Mouse (Mus musculus) CH12.LX (cell line): ENCODE measurements at regions not wholly inside any gene's neighbourhood (a gene's known extent, or its start where the extent isn't known, plus 50 kb on each side); places are given as distances from the start of the nearest gene placed in this dataset.

Experiments
- DNase-seq: peaks from one replicate; pipeline ENCODE4 v3.0.0-alpha.2; 2013; ENCODE audit errors: extremely low read depth
- H3K27ac ChIP-seq: 2 replicates; pipeline ENCODE4 v1.5.1; 2012; ENCODE audit warnings: low read depth, mild to moderate bottlenecking, control low read depth, moderate library complexity; ENCODE audit not compliant: insufficient read depth
- H3K27me3 ChIP-seq: replicated peaks from 2 replicates; pipeline ENCODE3; 2012; ENCODE audit warnings: inconsistent platforms
- H3K36me3 ChIP-seq, 2 experiments: replicated peaks in 1 of 2; 2 replicates each; pipeline versions ENCODE3 to v1.6.1; 2012; ENCODE audit warnings: inconsistent platforms in 1 of 2, low read length in 1 of 2, mild to moderate bottlenecking in 1 of 2, mixed read lengths in 1 of 2, moderate library complexity in 1 of 2; ENCODE audit not compliant: control insufficient read depth in 1 of 2, insufficient read depth in 1 of 2
- H3K4me1 ChIP-seq, 2 experiments: 2 replicates each; pipeline ENCODE4 v1.6.1; 2012; ENCODE audit warnings: inconsistent platforms in 1 of 2, moderate library complexity in 1 of 2; ENCODE audit not compliant: insufficient read depth in 2 of 2, control insufficient read depth in 1 of 2
- H3K4me2 ChIP-seq: 2 replicates; pipeline ENCODE4 v1.6.1; 2012; ENCODE audit warnings: low read depth, mild to moderate bottlenecking, control low read depth; ENCODE audit not compliant: poor library complexity, insufficient read depth, severe bottlenecking
- H3K4me3 ChIP-seq, 3 experiments: fragments of 150-350 bp in 1 of 3; sonication (generic) in 1 of 3; replicated peaks in 1 of 3; 2 replicates each; pipeline versions ENCODE3 to v1.5.1; 2011 to 2012; ENCODE audit warnings: low read depth in 2 of 3, low read length in 2 of 3, mild to moderate bottlenecking in 2 of 3, moderate library complexity in 2 of 3, control low read depth in 1 of 3, improper control_type of control experiment in 1 of 3, inconsistent platforms in 1 of 3, mixed read lengths in 1 of 3; ENCODE audit not compliant: poor library complexity in 1 of 3
- H3K79me2 ChIP-seq: replicated peaks from 2 replicates; pipeline ENCODE4 v1.6.1; 2012; ENCODE audit warnings: mild to moderate bottlenecking, moderate library complexity; ENCODE audit not compliant: control insufficient read depth, poor library complexity, insufficient read depth, severe bottlenecking; ENCODE audit errors: extremely low read depth
- H3K9ac ChIP-seq: 2 replicates; pipeline ENCODE4 v1.6.1; 2012; ENCODE audit warnings: low read depth, mild to moderate bottlenecking, control low read depth, moderate library complexity; ENCODE audit not compliant: insufficient read depth
- H3K9me3 ChIP-seq: replicated peaks from 2 replicates; pipeline ENCODE3; 2012; ENCODE audit warnings: low read length, inconsistent platforms, mixed read lengths
- CHD1 ChIP-seq: IDR thresholded peaks from 2 replicates; pipeline ENCODE4 v1.6.1; 2012; ENCODE audit warnings: low read depth, low read length, improper control_type of control experiment, inconsistent platforms
- E2F4 ChIP-seq: IDR thresholded peaks from 2 replicates; pipeline ENCODE4 v1.6.1; 2011; ENCODE audit warnings: low read depth, low read length, improper control_type of control experiment; ENCODE audit not compliant: insufficient replicate concordance
- EP300 ChIP-seq: IDR thresholded peaks from 2 replicates; pipeline ENCODE4 v1.6.1; 2011; ENCODE audit warnings: low read length, improper control_type of control experiment
- GABPA ChIP-seq: IDR thresholded peaks from 2 replicates; pipeline ENCODE4 v1.6.1; 2012; ENCODE audit warnings: low read depth, low read length, improper control_type of control experiment, inconsistent platforms; ENCODE audit not compliant: insufficient replicate concordance
- IRF4 ChIP-seq: IDR thresholded peaks from 2 replicates; pipeline ENCODE4 v1.6.1; 2014; ENCODE audit warnings: low read depth, mild to moderate bottlenecking, inconsistent platforms, low read length, improper control_type of control experiment
- JUND ChIP-seq: conservative IDR thresholded peaks from 2 replicates; pipeline ENCODE4 v1.6.1; 2011; ENCODE audit warnings: low read depth, low read length, improper control_type of control experiment
- MAFK ChIP-seq: IDR thresholded peaks from 2 replicates; pipeline ENCODE4 v1.6.1; 2011; ENCODE audit warnings: low read length, improper control_type of control experiment; ENCODE audit not compliant: insufficient replicate concordance
- MEF2A ChIP-seq: IDR thresholded peaks from 2 replicates; pipeline ENCODE4 v1.6.1; 2014; ENCODE audit warnings: low read depth, mild to moderate bottlenecking, inconsistent platforms, low read length, improper control_type of control experiment, borderline replicate concordance
- MXI1 ChIP-seq: IDR thresholded peaks from 2 replicates; pipeline ENCODE4 v1.6.1; 2011; ENCODE audit warnings: mild to moderate bottlenecking, low read depth, low read length, improper control_type of control experiment
- NELFE ChIP-seq: IDR thresholded peaks from 2 replicates; pipeline ENCODE4 v1.6.1; 2011; ENCODE audit warnings: low read depth, low read length, improper control_type of control experiment
- POLR2AphosphoS2 ChIP-seq: IDR thresholded peaks from 2 replicates; pipeline ENCODE4 v1.6.1; 2011; ENCODE audit warnings: low read depth, low read length, improper control_type of control experiment
- RAD21 ChIP-seq: IDR thresholded peaks from 2 replicates; pipeline ENCODE4 v1.6.1; 2011; ENCODE audit warnings: low read depth, mild to moderate bottlenecking, low read length, improper control_type of control experiment, moderate library complexity
- SIN3A ChIP-seq: IDR thresholded peaks from 2 replicates; pipeline ENCODE4 v1.6.1; 2012; ENCODE audit warnings: low read length, improper control_type of control experiment, inconsistent platforms
- SMC3 ChIP-seq: IDR thresholded peaks from 2 replicates; pipeline ENCODE4 v1.6.1; 2011; ENCODE audit warnings: low read depth, low read length, improper control_type of control experiment
- TBP ChIP-seq: conservative IDR thresholded peaks from 2 replicates; pipeline ENCODE4 v1.6.1; 2011; ENCODE audit warnings: low read depth, low read length, improper control_type of control experiment
- UBTF ChIP-seq: IDR thresholded peaks from 2 replicates; pipeline ENCODE4 v1.6.1; 2012; ENCODE audit warnings: low read depth, mild to moderate bottlenecking, inconsistent platforms, low read length, improper control_type of control experiment, moderate library complexity
- ZC3H11A ChIP-seq: IDR thresholded peaks from 2 replicates; pipeline ENCODE4 v1.6.1; 2012; ENCODE audit warnings: low read depth, mild to moderate bottlenecking, inconsistent platforms, low read length, improper control_type of control experiment
- dilution Hi-C: fragments of 300-500 bp; cut with MboI; formaldehyde crosslinking; loops from 2 replicates; pipeline ENCODE4 v1.14.3; 2020; ENCODE audit warnings: low sequenced_read_pairs; ENCODE audit not compliant: extremely low pct_unique_long_range_greater_than_20kb, extremely low pct_ligation_motif_present
- in situ Hi-C: fragments of 300-500 bp; cut with MboI; formaldehyde crosslinking; loops from 3 replicates; pipeline ENCODE4 v1.14.3; 2019; ENCODE audit warnings: low sequenced_read_pairs, low pct_ligation_motif_present, low pct_unique_long_range_greater_than_20kb, mixed read lengths

DNA sequence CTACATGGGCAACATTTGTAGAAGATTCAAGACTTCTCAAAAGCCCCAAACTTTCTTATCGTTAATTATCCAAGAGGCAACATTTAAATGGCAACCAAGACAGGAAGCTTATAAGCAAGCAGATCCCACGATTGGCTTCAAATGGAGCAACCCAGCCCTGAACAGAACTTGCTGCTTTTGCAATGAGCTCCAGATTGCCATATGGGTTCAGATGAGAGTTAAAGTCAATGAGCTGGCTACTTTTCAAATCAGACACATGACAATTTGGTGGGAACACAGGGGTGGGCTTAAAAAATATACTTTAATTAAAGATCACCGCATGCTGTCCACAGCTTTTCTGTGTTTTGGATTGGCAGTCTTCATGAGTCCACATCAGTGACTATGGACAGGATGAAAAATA is 97.0 kb upstream of the Nrp1 start:
- Histone ChIP-seq H3K9me3 (no peaks in the 10 kb centered on the region), H3K9ac (no peak overlapping the region), H3K4me1 (peaks cover 1 to 16% of the 10 kb centered on the region in 2 experiments; a peak in 3 of 4 replicates), H3K36me3 (no peaks in the 10 kb centered on the region), H3K27me3 (no peaks in the 10 kb centered on the region), H3K79me2 (no peaks in the 10 kb centered on the region), H3K4me3 (no peak overlapping the region), H3K27ac (no peak overlapping the region), H3K4me2 (no peak overlapping the region)
- TF ChIP-seq NELFE (no peak), TBP (no peak), EP300 (no peak), MAFK (no peak), E2F4 (no peak), CHD1 (no peak), RAD21 (no peak), UBTF (no peak), MEF2A (no peak), SMC3 (no peak), ZC3H11A (no peak), JUND (no peak), GABPA (no peak), SIN3A (no peak), POLR2AphosphoS2 (no peak)
- dilution Hi-C loops (no loop called here), in situ Hi-C loops (no loop called here)
- no peak for DNase-seq

DNA sequence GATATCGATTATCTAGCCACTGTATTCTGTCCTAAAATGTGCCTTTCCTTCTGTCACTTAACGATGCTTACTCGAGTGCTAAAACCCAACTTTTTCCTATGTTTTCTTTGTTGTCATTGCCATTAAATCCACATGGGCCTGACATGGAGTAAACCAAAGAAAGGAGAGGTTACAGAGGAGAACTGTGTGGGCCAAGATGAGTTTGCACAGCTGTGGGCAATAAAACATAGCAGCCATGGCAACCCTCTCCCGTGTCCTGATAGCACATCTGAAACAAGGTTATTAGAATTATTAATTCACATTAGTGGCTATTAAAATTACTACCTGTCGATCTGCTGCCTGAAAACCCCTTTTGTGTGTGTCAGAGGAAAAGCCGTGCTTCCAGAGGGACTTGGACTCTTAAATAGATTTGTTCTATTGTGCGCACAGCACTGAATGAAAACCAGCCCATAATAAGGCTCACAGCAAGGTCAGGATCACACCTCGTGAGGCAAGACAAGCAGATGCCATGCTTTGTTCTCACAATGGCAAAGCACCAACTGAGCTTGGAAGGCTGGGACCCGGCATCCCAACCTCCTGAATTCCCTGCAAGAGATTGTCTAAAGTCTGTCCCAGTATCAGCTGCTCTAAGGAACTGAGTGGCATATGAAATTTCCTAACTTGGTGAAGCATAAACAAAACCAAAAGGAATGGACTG is 95.0 kb upstream of the Nrp1 start:
- Histone ChIP-seq H3K36me3 (no peaks in the 10 kb centered on the region), H3K9me3 (no peaks in the 10 kb centered on the region), H3K9ac (no peak overlapping the region), H3K4me2 (no peak overlapping the region), H3K4me1 (peaks cover 3 to 37% of the 10 kb centered on the region in 2 experiments; a peak in 3 of 4 replicates), H3K27ac (no peak overlapping the region), H3K79me2 (no peaks in the 10 kb centered on the region), H3K27me3 (no peaks in the 10 kb centered on the region), H3K4me3 (no peak overlapping the region)
- in situ Hi-C loops, result no loop called here
- TF ChIP-seq MEF2A (no peak), IRF4 (no peak), MXI1 (no peak)
- dilution Hi-C loops, result no loop called here
- DNase-seq, result no peak
